Mouse (Mus musculus): Measurements from ENCODE around the gene Nr2e1.

The Nr2e1 gene

GRCm38 (mm10) chr10:42583157-42583872 is at the start of gene Nr2e1, which contains the start of gene Ostm1:
Gene Nr2e1, minus strand, starts transcription at chr10:42583632.
Gene Ostm1, plus strand, starts transcription at chr10:42583822.
- peak; percentile 57 to 65 for DNase-seq (ENCODE audit: low spot score in 2 of 2)

- no peak for DNase-seq (ENCODE audit: low spot score in 2 of 2)
These were observed 49.3 kb upstream of the Nr2e1 start for GRCm38 (mm10) chr10:42632453-42633360.

- no peak for DNase-seq (ENCODE audit: low spot score in 2 of 2)
These were observed 48.5 kb upstream of the Nr2e1 start for GRCm38 (mm10) chr10:42631754-42632452.

- no peak for DNase-seq (ENCODE audit: low spot score in 2 of 2)
These were observed 47.3 kb upstream of the Nr2e1 start for GRCm38 (mm10) chr10:42630596-42631355.

- no peak for DNase-seq (ENCODE audit: low spot score in 2 of 2)
These were observed 42.5 kb upstream of the Nr2e1 start for GRCm38 (mm10) chr10:42625907-42626306.

GRCm38 (mm10) chr10:42618291-42618690 is 34.9 kb upstream of the Nr2e1 start:
- DNase-seq (ENCODE audit: low spot score in 2 of 2) = no peak

GRCm38 (mm10) chr10:42614766-42615165 is 31.3 kb upstream of the Nr2e1 start:
- no peak for DNase-seq (ENCODE audit: low spot score in 2 of 2)

- no peak for DNase-seq (ENCODE audit: low spot score in 2 of 2)
These were observed 30.4 kb upstream of the Nr2e1 start for GRCm38 (mm10) chr10:42613639-42614381.

- DNase-seq (ENCODE audit: low spot score in 2 of 2) = no peak
These were observed 29.6 kb upstream of the Nr2e1 start for GRCm38 (mm10) chr10:42613075-42613474.

GRCm38 (mm10) chr10:42606757-42607156 is 23.3 kb upstream of the Nr2e1 start:
- no peak for DNase-seq (ENCODE audit: low spot score in 2 of 2)

GRCm38 (mm10) chr10:42604874-42605273 is 21.4 kb upstream of the Nr2e1 start:
- no peak for DNase-seq (ENCODE audit: low spot score in 2 of 2)

- no peak for DNase-seq (ENCODE audit: low spot score in 2 of 2)
These were observed 18.1 kb upstream of the Nr2e1 start for GRCm38 (mm10) chr10:42601556-42601955.

GRCm38 (mm10) chr10:42598615-42599014 is 15.2 kb upstream of the Nr2e1 start:
- DNase-seq (ENCODE audit: low spot score in 2 of 2) = no peak

GRCm38 (mm10) chr10:42593201-42593600 is 9.8 kb upstream of the Nr2e1 start:
- DNase-seq (ENCODE audit: low spot score in 2 of 2) = no peak

- no peak for DNase-seq (ENCODE audit: low spot score in 2 of 2)
These were observed 8.7 kb upstream of the Nr2e1 start for GRCm38 (mm10) chr10:42591993-42592686.

- no peak for DNase-seq (ENCODE audit: low spot score in 2 of 2)
These were observed 8.0 kb upstream of the Nr2e1 start for GRCm38 (mm10) chr10:42591185-42591992.

GRCm38 (mm10) chr10:42590261-42591184 is 7.1 kb upstream of the Nr2e1 start:
- no peak for DNase-seq (ENCODE audit: low spot score in 2 of 2)

GRCm38 (mm10) chr10:42589505-42589904 is 6.1 kb upstream of the Nr2e1 start:
- DNase-seq (ENCODE audit: low spot score in 2 of 2) = no peak
